Mouse (Mus musculus) layer of hippocampus, postnatal 14 days (tissue): ENCODE data around the gene Slc6a1. TPM values are rescaled to one million over a fixed set of nuclear protein-coding genes. Genes with fewer than 3 reads are reported as not detected.

Experiments
- DNase-seq, 2 experiments: peaks; one replicate each; pipeline ENCODE4 v3.0.0; 2021 to 2022; ENCODE audit warnings: low spot score in 2 of 2, mixed read lengths in 1 of 2
- total RNA-seq, 2 experiments: library from RNA; stranded (reverse); gene quantifications; 2 replicates each; pipeline ENCODE4 v1.2.3; 2021

The Slc6a1 gene
- total RNA-seq, 2 experiments from 2014 or later: 330 to 335 TPM

DNA sequence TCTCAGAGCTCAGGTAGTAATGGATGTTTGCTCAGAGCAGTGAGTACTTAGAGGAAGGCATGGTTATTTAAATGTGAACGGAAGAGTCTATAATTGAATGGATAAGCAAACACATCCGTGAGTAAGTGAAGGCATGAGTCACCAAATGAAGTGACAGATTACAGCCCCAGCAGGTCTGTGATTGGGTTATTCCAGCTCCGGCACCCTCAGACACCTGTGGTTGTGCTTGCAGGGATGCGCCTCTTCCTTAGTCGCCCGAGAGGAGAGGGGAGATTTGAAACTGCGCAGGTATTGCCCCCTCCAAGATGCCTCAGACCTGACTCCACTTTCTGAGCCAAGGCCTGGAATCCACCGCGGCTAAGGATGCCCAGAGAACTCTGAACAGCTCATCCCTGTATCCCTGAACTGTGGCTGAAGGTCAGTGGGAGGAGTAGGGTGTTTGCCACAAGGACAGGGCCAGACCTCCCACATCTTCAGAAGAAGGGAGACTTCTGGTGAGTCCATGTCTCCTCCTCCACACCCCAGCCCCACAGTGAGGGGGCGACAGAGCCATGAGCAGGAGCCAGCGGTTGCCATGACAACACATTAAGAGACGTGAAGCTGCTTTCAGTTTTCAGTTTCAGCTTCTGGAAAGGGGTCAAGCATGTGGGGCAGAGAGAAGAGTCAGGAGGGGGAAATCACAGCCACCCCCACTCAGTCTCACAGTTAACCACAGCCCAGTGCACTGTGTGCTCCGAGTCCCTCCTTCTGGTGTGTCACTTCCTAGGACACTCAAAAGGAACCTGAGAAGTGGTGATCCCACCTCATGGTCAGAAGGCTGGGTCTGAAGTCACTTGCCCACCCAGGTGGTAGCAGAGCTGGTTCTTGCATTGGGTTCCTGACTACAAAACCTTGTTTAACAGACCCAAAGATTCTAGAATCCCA, 65.7 kb downstream of the Slc6a1 start:
- DNase-seq: peak in 1 of 2 experiments; percentile 44

DNA sequence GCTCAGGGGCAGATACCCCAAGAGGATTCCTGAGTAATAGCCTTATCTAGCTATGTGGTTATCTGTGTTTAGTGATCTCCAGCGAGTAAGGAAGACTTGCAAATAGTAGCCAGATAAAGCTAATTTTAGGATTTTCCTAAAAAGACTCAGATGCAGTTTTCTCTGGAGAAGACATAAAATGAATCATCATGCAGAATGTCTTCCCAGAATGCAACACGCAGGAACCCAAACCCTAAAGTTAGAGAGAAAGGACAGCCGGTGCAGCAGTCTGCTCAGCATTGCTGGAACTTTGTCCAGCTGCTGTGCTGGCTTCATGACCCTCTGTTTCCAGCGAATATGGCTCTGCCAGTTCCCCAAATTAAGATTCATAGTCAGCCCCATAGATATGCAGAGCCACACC, 72.2 kb downstream of the Slc6a1 start:
- no peak for DNase-seq

DNA sequence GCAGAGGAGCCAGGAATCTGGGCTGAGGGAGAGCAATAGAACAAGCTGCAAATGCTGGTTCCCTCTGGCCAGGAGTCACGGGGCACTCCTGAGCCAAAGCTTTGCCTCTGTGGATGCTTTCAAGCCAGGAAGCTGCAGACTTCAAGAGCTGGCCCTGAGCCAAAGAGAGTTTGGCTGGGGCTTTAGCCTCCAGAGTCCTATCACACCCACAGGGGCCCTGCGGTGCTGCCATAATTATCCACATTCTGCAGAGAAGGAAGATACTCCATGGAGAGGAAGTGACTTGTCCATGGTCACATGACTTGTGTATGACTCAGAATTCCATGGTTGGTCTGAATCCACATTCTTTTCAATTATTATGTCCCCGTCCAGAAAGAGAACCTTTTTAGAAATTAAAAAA, 75.7 kb downstream of the Slc6a1 start:
- DNase-seq: peak in 1 of 2 experiments; percentile 36

DNA sequence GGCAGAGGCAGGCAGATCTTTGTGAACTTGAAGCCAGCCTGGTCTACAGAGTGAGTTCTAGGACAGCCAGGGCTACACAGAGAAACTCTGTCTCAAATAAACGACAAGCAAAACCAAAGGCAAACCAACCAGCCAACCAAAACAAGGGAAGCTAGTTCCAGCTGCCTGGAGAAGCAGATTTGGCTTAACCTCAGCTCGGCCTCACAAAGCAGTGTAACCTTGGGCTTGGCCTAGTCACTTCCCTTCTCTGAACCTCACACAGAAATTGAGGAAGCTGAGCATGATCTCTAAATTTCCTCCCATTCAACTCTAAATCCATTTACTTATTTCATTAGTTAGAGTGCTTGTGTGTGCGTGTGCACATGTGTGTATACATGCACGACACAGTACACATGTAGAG, 79.9 kb downstream of the Slc6a1 start:
- DNase-seq: no peak

DNA sequence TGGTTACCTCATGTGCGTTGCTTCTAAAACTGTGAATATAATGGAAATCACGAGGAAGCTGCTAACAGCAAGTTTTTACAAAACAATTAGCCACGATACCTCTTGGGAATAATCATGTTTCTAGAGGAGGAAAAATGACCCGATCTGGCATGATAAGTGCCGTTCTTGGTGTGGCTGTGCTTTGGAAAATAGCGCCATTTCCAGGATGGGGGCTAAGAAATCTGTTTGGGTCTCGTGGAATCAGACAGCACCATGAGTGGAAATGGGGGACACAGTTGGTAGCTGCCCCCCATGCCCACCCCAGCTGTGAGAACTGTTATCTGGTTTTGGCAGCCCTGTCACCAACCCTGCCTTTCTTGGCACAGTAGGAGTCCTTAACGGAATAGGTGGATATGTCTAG, 81.3 kb downstream of the Slc6a1 start:
- no peak for DNase-seq

DNA sequence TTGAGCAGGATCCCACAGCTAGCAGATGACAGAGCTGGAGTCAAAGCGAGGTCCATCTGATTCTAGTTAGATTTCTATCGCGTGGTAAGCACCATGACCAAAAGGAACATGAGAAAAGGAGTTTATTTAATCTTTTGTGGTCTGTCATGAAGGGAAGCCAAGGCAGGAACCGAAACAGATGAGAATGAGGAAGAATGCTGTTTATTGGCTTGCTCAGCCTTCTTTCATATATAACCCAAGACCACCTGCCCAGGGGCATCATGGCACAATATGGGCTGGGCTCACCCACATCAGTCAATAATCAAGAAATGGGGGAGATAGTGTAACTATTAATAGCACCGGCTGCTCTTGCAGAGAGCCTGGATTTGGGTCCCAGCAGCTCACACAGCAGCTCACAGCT, 82.3 kb downstream of the Slc6a1 start:
- DNase-seq: no peak

DNA sequence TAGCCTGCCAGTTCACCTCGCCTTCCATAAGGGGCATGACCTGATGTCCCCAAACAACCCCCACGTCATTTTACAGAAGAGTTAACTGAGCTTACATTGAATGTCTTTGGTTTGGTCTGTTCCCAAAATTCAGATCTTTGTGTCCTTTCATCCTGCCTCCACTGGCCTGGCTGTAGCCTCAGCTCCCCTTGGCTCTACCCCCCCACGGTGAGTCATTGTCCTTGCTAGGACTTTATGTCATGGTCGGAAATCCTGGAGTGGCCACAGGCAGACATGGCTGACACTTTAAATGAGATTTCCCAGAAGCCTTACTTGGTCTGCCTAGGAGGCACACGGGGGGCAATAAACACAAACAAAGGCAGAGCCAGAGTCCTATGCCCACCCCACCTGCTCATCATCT, 83.8 kb downstream of the Slc6a1 start:
- DNase-seq: no peak

Other genes with a start within 250 kb of the Slc6a1 start
- 100 to 1,000 TPM; 310 to 322 TPM for gene Atp2b2, start 240.0 kb upstream of the Slc6a1 start, total RNA-seq
- 100 to 1,000 TPM; 133 to 148 TPM for gene Slc6a11, start 151.4 kb upstream of the Slc6a1 start, total RNA-seq
- gene Hrh1, start 115.3 kb downstream of the Slc6a1 start, total RNA-seq: 1 to 10 TPM; 3.7 to 4.2 TPM